Mouse (Mus musculus): ENCODE measurements around the gene Ppp1ca.

- TF ChIP-seq CTCF (IDR thresholded peaks at IDR 0.05; ENCODE audit: insufficient read depth, low read length): no peak
- no peak for TF ChIP-seq POLR2A (IDR thresholded peaks at IDR 0.05; ENCODE audit: borderline replicate concordance, extremely low read depth, low read depth, low read length)
These were observed 27.8 kb upstream of the Ppp1ca start for GRCm38 (mm10) chr19:4164100-4164499.
